In genomic region chr7:58733490-58733901, GRCm38 (mm10) we compare ENCODE assay signal across 12 mouse cellular contexts.
DNase-seq lines count a peak whose midpoint lies in the region; ATAC-seq lines count a peak whose summit lies in the region.
"Had no signal": no experiment of that assay in that cellular context is flagged by ENCODE, and none has a peak within 500 bp of the region (broad histone marks: within the 10 kb centered on the region; RNA-seq: fewer than 3 reads in every experiment).

No protein-coding gene starts in this region.

- H3K9me3 ChIP-seq in lung, embryonic 16.5 days (ENCODE audit: control insufficient read depth, low read length) = no peaks in the 10 kb centered on the region
- H3K9me3 ChIP-seq in embryonic facial prominence, embryonic 13.5 days = no peaks in the 10 kb centered on the region
- no peaks in the 10 kb centered on the region for H3K9me3 ChIP-seq in stomach, embryonic 15.5 days
- no peaks in the 10 kb centered on the region for H3K9me3 ChIP-seq in kidney, embryonic 14.5 days (ENCODE audit: control insufficient read depth, low read length)
- H3K9me3 ChIP-seq: neural tube, embryonic 12.5 days had no signal

- H3K4me2 ChIP-seq in lung, embryonic 16.5 days (ENCODE audit: low read depth, low read length) = no peak overlapping the region
- H3K4me2 ChIP-seq in embryonic facial prominence, embryonic 13.5 days = no peak overlapping the region
- no peak overlapping the region for H3K4me2 ChIP-seq in stomach, embryonic 15.5 days
- no peak overlapping the region for H3K4me2 ChIP-seq in kidney, embryonic 14.5 days (replicated peaks; ENCODE audit: low read depth, low read length)
- H3K4me2 ChIP-seq: liver, embryonic 11.5 days; neural tube, embryonic 12.5 days had no signal

- no peak overlapping the region for H3K9ac ChIP-seq in lung, embryonic 16.5 days (ENCODE audit: low read length)
- no peak overlapping the region for H3K9ac ChIP-seq in embryonic facial prominence, embryonic 13.5 days
- H3K9ac ChIP-seq in stomach, embryonic 15.5 days = no peak overlapping the region
- H3K9ac ChIP-seq in kidney, embryonic 14.5 days (ENCODE audit: low read depth, low read length) = no peak overlapping the region
- H3K9ac ChIP-seq: neural tube, embryonic 12.5 days had no signal

- peaks cover 6% of the 10 kb centered on the region for H3K4me1 ChIP-seq in lung, embryonic 16.5 days (replicated peaks; ENCODE audit: control insufficient read depth, insufficient read depth, low read length)
- peaks cover 17% of the 10 kb centered on the region for H3K4me1 ChIP-seq in embryonic facial prominence, embryonic 13.5 days
- peaks cover 12% of the 10 kb centered on the region for H3K4me1 ChIP-seq in stomach, embryonic 15.5 days
- peaks cover 5% of the 10 kb centered on the region; the same call in 1 of the 2 replicates for H3K4me1 ChIP-seq in kidney, embryonic 14.5 days (ENCODE audit: control insufficient read depth, insufficient read depth, low read length)
- H3K4me1 ChIP-seq: neural tube, embryonic 12.5 days had no signal

- DNase-seq in gastrocnemius, adult 18-20 months (ENCODE audit: low spot score) = peak; percentile 36
- no peak for DNase-seq in gastrocnemius, postnatal 25 days
- no peak for DNase-seq in lung, postnatal 10 days
- no peak for DNase-seq in ovary, adult 18-20 months (ENCODE audit: low spot score)
- DNase-seq: adrenal gland, adult 8-10 months; kidney, adult 18-20 months had no signal

- H3K27me3 ChIP-seq in lung, embryonic 16.5 days (ENCODE audit: control insufficient read depth, insufficient read depth, low read depth, low read length) = no peaks in the 10 kb centered on the region
- no peaks in the 10 kb centered on the region for H3K27me3 ChIP-seq in embryonic facial prominence, embryonic 13.5 days
- no peaks in the 10 kb centered on the region for H3K27me3 ChIP-seq in stomach, embryonic 15.5 days (replicated peaks)
- H3K27me3 ChIP-seq in kidney, embryonic 14.5 days (ENCODE audit: control insufficient read depth, insufficient read depth, low read length) = no peaks in the 10 kb centered on the region
- H3K27me3 ChIP-seq: neural tube, embryonic 12.5 days had no signal

- no peak overlapping the region for H3K4me3 ChIP-seq in lung, embryonic 16.5 days (ENCODE audit: low read length)
- H3K4me3 ChIP-seq in embryonic facial prominence, embryonic 13.5 days = no peak overlapping the region
- H3K4me3 ChIP-seq in stomach, embryonic 15.5 days (replicated peaks) = no peak overlapping the region
- H3K4me3 ChIP-seq in kidney, embryonic 14.5 days (ENCODE audit: low read length) = no peak overlapping the region
- H3K4me3 ChIP-seq: neural tube, embryonic 12.5 days had no signal

- peak; percentile 68 for ATAC-seq in lung, embryonic 16.5 days (ENCODE audit: low read depth)
- ATAC-seq in embryonic facial prominence, embryonic 13.5 days (ENCODE audit: insufficient number of reproducible peaks, insufficient read depth, low FRiP score, low TSS enrichment, low read depth) = no peak
- 0 out of 2 replicates have a peak, but pooled peaks have one; percentile 35 for ATAC-seq in stomach, embryonic 15.5 days (ENCODE audit: insufficient read depth, low FRiP score, low read depth)
- no peak for ATAC-seq in kidney, embryonic 14.5 days (ENCODE audit: low FRiP score, low TSS enrichment)

- no peaks in the 10 kb centered on the region for H3K36me3 ChIP-seq in lung, embryonic 16.5 days (ENCODE audit: control insufficient read depth, insufficient read depth, low read length)
- no peaks in the 10 kb centered on the region for H3K36me3 ChIP-seq in embryonic facial prominence, embryonic 13.5 days
- no peaks in the 10 kb centered on the region for H3K36me3 ChIP-seq in stomach, embryonic 15.5 days
- H3K36me3 ChIP-seq in kidney, embryonic 14.5 days (ENCODE audit: control insufficient read depth, insufficient read depth, low read length) = no peaks in the 10 kb centered on the region
- H3K36me3 ChIP-seq: neural tube, embryonic 12.5 days had no signal

- no peak overlapping the region for H3K27ac ChIP-seq in lung, embryonic 16.5 days (ENCODE audit: low read length)
- H3K27ac ChIP-seq in embryonic facial prominence, embryonic 13.5 days = peak overlapping the region; percentile 39
- peak overlapping the region; percentile 35; the same call in 1 of the 2 replicates for H3K27ac ChIP-seq in stomach, embryonic 15.5 days
- no peak overlapping the region for H3K27ac ChIP-seq in kidney, embryonic 14.5 days (ENCODE audit: low read depth, low read length)
- H3K27ac ChIP-seq: neural tube, embryonic 12.5 days had no signal

- WGBS in lung, embryonic 16.5 days = 44% methylated on average over 6 of the region's 6 CpGs
- 31% methylated on average over 6 of the region's 6 CpGs for WGBS in embryonic facial prominence, embryonic 13.5 days
- WGBS in stomach, embryonic 15.5 days = 29% methylated on average over 6 of the region's 6 CpGs
- 54% methylated on average over 6 of the region's 6 CpGs for WGBS in kidney, embryonic 14.5 days

Comparison
In these comparisons a context has a peak if more than half of its experiments do, and no peak if none do; other contexts are left out.
1. ATAC-seq: peak in lung, embryonic 16.5 days (single experiment) and stomach, embryonic 15.5 days (single experiment); none in embryonic facial prominence, embryonic 13.5 days (single experiment) and kidney, embryonic 14.5 days (single experiment).
2. H3K27ac ChIP-seq: peak in embryonic facial prominence, embryonic 13.5 days (single experiment) and stomach, embryonic 15.5 days (single experiment); none in lung, embryonic 16.5 days (single experiment) and kidney, embryonic 14.5 days (single experiment).